Mouse (Mus musculus) left cerebral cortex, postnatal 4 days (tissue): ENCODE data around the gene Tor3a. TPM values are rescaled to one million over a fixed set of nuclear protein-coding genes. Genes with fewer than 3 reads are reported as not detected.
"Not testable (repeated sequence)": the region's sequence is repeated elsewhere in the genome, so short reads cannot be mapped to it uniquely, and the experiment has no call there.

Experiments
- DNase-seq: peaks from one replicate; pipeline ENCODE4 v3.0.0-alpha.2; 2022
- intact Hi-C: fragments of 180-260 bp; cut with DNase I; formaldehyde crosslinking; loops from one replicate; pipeline ENCODE4 v1.15.1; 2025
- total RNA-seq, 2 experiments: library from RNA; stranded (reverse); gene quantifications; 2 replicates each; pipeline ENCODE4 v1.2.3; 2021

The Tor3a gene
- total RNA-seq, 2 experiments from 2014 or later: 3.4 to 4.4 TPM

DNA sequence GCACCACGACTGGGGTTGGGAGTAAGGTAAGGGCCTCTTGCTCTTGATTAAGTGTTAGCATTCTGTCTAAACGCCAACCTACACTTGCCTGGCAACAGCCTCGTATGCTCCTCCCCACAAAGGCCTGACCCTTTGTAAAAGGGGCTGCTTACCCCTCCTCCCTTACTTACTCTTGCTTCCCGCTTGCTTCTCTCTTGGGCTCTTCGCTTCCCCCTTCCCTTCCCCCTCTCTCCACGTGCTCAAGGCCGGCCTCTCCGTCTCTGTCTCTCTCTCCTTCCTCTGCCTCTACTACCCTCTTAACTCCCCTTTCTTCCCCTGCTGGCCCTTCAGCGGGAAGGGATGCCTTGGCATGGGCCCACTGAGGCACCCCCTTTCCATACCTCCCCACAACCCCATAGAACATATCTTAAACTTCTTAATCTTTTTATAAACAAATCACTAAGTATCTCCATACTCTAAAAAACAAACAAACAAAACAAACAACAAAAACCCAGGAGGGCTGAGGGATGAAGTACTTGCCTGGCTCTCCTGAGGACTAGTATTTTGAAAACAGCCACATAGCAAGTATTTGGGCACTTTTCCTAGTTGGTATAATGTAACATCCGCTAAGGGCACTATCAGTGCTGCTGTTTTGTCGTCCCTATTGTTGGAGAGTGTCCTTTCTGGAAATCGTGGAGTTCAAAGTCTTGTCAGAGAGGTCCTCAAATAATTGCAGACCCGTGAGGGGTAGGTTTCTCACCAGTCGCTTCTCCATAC, 1.3 kb downstream of the Tor3a start:
- intact Hi-C loops: no loop called here
- DNase-seq: no peak

DNA sequence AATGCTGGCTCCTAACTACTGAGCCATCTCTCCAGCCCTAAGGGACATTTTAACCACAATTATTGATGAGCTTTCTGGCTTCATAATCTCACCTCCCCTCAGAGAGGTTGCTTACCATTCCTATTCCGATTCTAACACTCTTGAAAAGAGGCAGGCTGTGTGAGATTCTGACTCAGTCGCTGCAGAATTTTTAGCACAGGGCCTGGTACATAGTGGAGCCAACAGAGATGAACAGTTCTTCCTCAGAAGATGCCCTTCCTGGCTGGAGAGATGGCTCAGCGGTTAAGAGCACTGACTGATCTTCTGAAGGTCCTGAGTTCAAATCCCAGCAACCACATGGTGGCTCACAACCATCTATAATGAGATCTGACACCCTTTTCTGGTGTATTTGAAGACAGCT, 2.2 kb downstream of the Tor3a start:
- intact Hi-C loops: no loop called here
- no peak for DNase-seq

GRCm38 (mm10) chr1:156669208-156669983, 4.8 kb downstream of the Tor3a start:
- DNase-seq: no peak

GRCm38 (mm10) chr1:156668602-156669001, 5.6 kb downstream of the Tor3a start:
- intact Hi-C loops: no loop called here

More at GRCm38 (mm10) chr1:156669208-156669983, 4.8 kb downstream of the Tor3a start:
- intact Hi-C loops: no loop called here

GRCm38 (mm10) chr1:156667141-156667926, 6.8 kb downstream of the Tor3a start:
- intact Hi-C loops: no loop called here
- no peak for DNase-seq

More at GRCm38 (mm10) chr1:156668602-156669001, 5.6 kb downstream of the Tor3a start:
- no peak for DNase-seq

DNA sequence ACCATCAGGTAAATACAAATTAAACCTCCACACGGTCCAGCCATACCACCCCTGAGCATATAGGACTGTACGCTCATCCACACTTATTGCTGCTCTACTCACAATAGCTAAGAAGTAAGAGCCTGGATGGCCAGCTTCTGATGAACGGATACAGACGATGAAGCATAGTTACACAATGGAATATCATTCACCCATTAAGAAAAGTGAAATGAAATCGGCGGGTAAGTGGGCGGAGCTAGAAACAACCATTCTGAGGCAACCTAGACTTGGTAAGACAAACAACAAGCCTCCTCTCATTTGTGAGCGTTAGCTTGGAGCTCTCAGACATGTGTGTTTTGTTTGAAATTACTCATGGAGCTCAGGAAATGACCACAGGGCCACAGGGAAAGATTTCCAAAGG, 8.4 kb downstream of the Tor3a start:
- intact Hi-C loops: no loop called here
- DNase-seq: no peak

DNA sequence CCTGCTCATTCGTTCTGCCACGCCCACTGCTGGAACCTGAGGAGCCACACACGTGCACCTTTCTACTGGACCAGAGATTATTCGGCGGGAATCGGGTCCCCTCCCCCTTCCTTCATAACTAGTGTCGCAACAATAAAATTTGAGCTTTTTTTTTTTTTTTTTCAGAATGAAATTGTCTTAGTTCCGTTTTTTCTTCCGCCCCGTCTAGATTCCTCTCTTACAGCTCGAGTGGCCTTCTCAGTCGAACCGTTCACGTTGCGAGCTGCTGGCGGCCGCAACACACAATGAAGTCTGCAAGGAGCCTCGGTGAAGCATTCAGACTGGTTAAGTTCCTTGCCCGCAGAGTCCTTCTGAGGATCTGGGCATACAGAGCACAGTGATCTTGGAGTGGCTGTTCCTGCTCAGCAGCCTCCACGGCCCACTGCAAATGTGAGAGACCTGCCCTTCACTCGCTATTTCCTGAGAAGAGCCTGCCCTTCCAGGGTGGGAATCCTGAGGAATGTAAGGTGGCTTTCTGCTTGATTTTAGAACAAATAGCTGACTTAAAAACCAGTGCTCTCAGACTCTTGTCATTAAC, 13.4 kb downstream of the Tor3a start:
- DNase-seq, intact Hi-C loops: not testable (repeated sequence)

DNA sequence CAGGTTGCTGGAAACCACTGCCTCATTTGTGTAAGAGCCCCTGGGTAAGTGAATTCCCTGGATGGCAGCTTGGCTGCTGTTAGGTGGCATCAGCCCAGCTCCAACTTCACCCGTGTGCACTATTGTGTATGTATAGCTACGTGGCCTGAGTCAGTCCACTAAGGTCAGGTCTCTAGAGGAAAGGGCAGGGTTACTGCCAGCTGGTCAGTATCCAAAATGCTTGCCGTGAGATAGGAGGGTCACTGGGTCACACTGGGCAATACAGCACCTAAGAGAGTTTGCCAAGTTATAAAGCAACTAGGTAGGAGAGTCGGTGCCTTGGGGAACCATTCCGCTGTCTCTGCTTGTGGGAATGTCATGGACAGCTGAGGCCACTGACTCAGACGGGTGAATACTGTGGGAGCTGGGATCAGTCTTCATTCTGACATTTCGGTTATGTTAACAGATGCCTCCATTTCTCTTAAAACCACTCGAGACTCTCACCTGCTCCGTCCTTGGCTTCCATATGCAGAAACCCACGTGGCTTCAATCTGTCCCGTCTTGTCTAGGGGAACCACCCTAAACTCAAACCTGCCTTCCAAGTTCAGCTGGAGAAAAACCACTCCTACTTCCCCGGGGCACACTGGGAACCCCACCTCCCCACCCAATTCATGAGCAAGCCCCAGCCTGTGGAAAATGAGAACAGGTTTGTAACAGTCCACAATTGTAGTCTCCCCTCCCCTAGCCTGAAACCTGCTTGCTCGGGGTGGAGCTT, 14.1 kb downstream of the Tor3a start:
- DNase-seq: no peak
- intact Hi-C loops: no loop called here

- DNase-seq: no peak
- intact Hi-C loops: no loop called here
These were observed 15.5 kb downstream of the Tor3a start for GRCm38 (mm10) chr1:156658676-156659075.

- intact Hi-C loops: no loop called here
- DNase-seq: no peak
These were observed 16.6 kb downstream of the Tor3a start for GRCm38 (mm10) chr1:156657523-156657922.

DNA sequence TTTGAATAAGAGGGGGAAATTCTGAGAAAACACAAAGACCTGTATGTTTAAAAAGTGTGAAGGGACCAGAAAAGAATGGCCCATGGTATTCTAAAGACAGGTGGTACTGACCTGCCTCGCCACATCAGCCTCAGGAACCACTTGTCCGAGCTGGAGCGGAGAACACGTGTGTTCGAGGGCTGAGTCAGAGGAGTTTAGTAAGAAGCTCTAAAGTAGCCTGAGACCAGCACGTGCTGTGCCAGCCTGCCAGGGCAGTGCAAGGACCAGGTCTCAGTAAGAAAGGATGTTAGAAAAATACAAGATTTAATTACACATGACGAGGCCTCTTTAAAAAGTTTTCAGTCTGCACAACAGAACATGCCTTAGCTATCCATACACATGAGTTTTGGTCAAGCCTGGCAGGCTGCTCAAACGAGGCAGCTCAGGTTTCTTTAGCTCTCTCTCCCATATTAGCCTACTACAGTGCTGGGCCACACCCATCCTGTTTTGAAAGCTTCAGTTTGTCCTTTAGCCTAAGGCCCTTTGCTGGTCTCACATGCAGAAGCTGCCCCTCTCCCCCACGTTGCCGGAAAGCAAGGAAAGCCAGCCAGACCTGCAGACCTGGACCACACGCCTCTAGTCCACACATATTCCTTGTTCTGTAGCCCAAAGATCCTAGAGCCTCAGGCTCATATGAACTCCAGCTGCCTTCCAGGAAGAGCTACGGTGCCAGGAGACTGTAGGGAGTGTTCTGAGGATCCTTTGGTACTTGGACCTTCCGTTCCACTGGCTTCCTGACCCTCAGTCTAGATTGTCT, 19.2 kb downstream of the Tor3a start:
- DNase-seq: no peak
- intact Hi-C loops: no loop called here

DNA sequence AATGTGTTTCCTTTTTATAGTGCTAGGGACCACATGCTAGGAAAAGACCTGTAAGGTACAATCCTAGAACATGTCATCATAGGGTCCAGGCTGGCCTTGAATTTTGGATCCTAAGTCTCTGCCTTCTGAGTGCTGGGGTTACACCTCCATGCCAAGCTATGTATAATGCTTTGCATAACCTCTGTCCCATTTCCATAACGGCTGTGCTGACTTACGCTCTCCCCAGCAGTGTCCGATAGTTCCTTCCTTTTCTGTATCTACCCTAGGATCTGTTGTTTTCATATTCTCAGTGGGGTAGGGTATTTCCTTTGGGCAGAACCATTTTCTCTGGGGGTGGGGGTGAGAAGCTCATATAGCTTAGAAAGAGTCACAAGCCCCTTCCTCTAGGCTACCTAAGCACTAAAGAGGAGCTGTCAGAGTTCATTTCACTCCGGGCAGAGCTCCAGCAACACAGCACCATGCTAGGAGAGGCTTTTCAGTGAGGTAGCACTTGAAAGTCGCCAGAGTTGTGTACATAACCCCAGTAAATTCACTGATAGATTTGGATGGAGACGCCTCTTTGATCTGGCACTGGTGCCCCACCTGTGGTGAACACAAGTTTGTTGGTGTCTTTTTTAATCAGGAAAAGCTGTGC, 21.9 kb downstream of the Tor3a start:
- intact Hi-C loops: no loop called here
- DNase-seq: no peak

DNA sequence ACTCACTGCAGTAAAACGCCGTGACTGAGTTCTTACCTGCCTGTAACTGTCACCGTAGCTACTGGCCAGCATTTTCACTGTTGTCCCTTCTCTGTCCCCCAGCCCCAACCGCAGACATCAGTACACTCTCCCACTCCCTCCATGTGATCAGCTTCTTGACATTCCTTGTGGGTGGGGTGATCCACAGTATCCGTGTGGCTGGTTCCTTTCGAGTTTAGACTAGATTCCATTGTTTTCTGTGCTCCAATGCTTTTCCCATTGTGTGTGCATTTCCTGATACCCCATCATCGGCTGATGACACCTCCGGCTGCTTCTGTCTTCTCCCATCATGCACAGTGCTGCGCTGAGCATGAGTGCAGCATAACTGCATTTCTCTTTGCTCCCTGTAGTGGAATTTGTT, 23.5 kb downstream of the Tor3a start:
- DNase-seq: no peak
- intact Hi-C loops: no loop called here

DNA sequence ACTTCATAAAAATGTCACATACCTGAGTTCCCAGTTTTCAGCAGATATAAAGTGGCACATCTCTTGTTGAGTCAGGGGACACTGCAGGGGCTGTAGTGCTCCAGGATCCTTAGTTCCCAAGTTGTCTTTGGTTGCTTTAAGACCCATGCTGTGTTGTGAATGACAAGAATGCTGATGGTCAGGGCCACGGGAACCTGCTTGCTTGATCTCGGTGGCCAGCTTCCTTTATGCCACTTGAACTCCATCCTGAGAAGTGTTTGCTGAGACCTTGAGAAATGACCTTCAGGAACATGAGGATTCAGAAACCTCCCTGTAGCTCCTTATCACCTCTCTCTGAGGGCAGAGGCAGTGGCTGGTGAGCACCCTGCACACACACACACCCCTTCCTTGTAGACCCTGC, 25.5 kb downstream of the Tor3a start:
- intact Hi-C loops: no loop called here
- no peak for DNase-seq

DNA sequence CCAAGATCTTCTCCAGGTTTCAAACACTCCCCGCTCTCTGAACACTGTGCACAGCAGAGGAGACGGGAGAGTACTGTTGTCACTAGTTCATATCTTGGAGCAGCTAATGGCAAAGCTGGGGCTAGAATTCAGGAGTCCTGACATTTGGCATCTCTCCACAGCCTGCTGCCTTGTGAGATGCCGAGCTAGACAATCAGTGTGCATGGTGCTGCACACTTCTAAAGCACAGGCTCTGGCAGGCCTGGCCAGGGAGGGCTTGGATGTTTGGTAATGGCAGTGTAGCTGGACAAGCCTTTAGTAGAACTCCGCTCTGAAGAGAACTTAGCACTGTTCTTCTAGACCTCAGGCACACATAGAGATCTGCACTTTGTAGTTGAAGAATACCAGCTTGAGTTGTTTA, 28.2 kb downstream of the Tor3a start:
- intact Hi-C loops: no loop called here

DNA sequence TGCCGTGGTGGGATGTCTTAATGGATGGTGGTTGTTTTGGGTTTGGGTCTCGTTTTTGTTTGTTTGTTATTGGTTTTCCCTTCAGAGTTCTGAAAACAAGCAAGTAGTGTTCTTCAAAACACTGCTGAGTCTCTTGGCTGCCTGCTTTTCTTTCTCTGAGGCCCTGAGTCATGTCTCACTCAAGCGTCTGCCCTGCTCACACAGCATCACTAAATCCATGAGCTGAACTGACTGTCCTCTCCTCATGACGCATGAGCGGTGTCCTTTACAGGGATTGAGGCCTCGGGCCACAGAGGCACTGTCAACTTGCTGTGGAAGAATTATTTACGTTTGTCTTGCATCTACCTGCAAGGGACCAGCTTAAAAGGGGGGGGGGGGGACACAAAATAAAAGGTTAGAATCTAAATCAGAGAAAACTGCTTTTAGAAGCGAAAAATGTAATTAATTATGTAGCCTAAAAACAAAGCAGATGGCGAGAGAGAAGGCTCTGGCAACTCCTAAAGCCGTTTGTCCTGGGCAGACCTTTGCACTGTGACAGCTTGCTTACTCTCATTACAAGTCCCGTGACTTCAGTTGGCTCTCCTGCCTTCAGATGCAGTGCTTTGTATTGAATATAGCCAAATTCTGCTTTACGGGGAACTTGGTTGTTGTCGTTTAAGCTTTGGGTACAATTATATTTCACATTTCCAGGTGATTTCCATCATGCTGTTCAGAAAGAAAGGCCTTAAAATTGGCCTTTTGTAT, 29.2 kb downstream of the Tor3a start:
- no peak for DNase-seq
- intact Hi-C loops: no loop called here

More for the DNA sequence above, 28.2 kb downstream of the Tor3a start:
- DNase-seq: peak; percentile 29

DNA sequence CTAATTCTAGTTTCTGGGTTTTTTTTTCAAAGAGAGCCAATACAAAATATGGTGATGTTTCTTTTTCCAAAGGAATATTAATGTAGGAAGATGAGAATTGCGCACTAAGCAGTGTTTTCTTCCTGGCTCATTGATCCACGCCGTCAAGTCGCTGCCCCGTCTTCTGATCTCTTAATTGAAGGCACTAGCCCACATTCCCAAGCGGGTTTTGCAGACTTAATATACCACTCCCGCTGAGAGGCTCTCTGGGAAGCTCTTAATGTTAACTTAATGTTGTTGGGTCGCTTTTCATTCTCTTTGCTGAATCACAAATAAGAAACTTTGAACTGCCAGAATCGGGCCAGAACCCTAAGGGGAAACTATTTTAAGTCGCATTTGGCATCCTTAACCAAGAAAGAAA, 30.1 kb downstream of the Tor3a start:
- intact Hi-C loops: no loop called here
- no peak for DNase-seq

GRCm38 (mm10) chr1:156642813-156643212, 31.3 kb downstream of the Tor3a start:
- no peak for DNase-seq
- intact Hi-C loops: no loop called here
